Mouse (Mus musculus) monocyte, adult 59 days (primary cell): Measurements from ENCODE around the gene Chst12. TPM values are rescaled to one million over a fixed set of nuclear protein-coding genes. Genes with fewer than 3 reads are reported as not detected.

ENCODE experiments used
- total RNA-seq, 2 experiments: library from RNA; stranded (reverse); gene quantifications; one replicate each; pipeline ENCODE4 v1.2.4; 2023

Gene Chst12
- 10 to 100 TPM; 84.5 to 90.8 TPM for total RNA-seq

DNA sequence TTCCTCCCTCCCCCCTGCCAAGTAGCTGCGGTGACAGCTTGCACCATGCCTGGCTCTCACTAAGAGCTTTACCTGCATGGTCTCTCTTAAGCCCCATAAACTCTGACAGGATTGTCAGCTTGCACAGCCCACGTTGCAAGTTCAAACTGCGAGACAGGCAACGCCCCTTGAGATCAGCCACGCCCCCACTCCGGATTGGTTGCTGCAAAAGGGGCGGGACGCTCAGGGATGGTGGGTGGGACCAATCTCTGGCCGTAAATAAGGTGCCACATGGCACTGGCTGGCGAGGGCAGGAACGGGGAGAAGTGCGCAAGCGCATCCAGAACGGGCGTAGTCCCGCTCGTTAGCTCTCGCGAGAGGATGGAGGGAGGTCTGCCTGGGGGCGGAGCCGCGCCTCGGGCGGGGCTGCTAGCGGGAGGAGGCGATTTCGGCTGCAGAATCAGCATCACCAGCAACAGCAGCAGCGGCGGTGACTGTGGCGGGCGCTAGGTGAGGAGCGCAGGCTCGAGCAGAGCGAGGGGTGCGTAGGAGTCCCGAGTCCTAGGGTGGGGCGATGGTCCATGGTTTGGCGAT, at the start of gene Chst12:
Chst12 (plus strand) TSS at position 343 of the 573 bp plus-strand sequence.

DNA sequence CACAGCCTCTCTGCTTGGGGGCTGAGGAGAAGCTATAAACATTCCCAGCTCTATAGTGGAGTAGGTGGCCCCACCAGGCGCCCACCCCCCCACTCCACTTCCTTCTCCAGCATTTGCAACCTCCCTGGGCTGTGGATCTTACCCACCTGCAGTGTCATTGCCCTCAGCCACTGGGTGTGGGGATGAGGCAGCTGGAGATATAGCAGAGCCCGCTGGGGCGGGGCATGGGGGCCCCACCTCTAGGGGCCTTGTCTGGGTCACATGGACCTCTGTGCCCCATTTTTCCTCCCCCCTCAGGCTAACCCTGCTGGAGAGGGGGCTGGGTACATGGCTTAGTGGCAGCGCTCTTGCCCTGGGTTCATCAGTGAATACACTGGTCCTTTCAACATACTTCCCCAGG, 59.5 kb downstream of the Chst12 start, which contains the start of gene Grifin:
Grifin (minus strand) TSS at position 176 of the 400 bp plus-strand sequence.

Other genes with a start within 250 kb of the Chst12 start
- 10 to 100 TPM; 32.0 to 39.6 TPM for gene Mad1l1, start 184.0 kb upstream of the Chst12 start, total RNA-seq
- gene Nudt1, start 183.9 kb upstream of the Chst12 start, total RNA-seq, result 1 to 10 TPM; 4.6 to 8.2 TPM
- gene Mrm2, start 173.7 kb upstream of the Chst12 start, total RNA-seq, result 1 to 10 TPM; 3.6 to 4.0 TPM
- gene Snx8, start 116.3 kb upstream of the Chst12 start, total RNA-seq, result 10 to 100 TPM; 29.2 to 33.8 TPM
- 100 to 1,000 TPM in 1 of 2 experiments, 10 to 100 TPM in 1; 96.1 to 101 TPM for gene Eif3b, start 86.2 kb upstream of the Chst12 start, total RNA-seq
- gene Gm4869, start 59.9 kb upstream of the Chst12 start, total RNA-seq, result not detected
- not detected for gene Grifin, start 59.5 kb downstream of the Chst12 start, total RNA-seq
- 100 to 1,000 TPM; 121 to 194 TPM for gene Lfng, start 101.8 kb downstream of the Chst12 start, total RNA-seq
- gene Ttyh3, start 143.5 kb downstream of the Chst12 start, total RNA-seq, result 100 to 1,000 TPM; 105 to 114 TPM
- 10 to 100 TPM; 39.1 to 43.5 TPM for gene Iqce, start 196.8 kb downstream of the Chst12 start, total RNA-seq
- gene Brat1, start 199.5 kb downstream of the Chst12 start, total RNA-seq, result 10 to 100 TPM; 25.5 to 25.9 TPM
- gene Amz1, start 218.6 kb downstream of the Chst12 start, total RNA-seq, result 10 to 100 TPM; 78.1 to 86.6 TPM